Mouse (Mus musculus) spleen, adult 2 months (tissue): Measurements from ENCODE around the gene Prrg4.

Experiments used
- CTCF ChIP-seq: fragments of 200-500 bp; IDR thresholded peaks from 2 replicates; pipeline ENCODE4 v1.5.1; 2011; ENCODE audit warnings: mild to moderate bottlenecking, inconsistent platforms; ENCODE audit not compliant: insufficient read depth, insufficient read length, insufficient replicate concordance; ENCODE audit errors: extremely low read depth
- POLR2A ChIP-seq: fragments of 200-500 bp; IDR thresholded peaks from 2 replicates; pipeline ENCODE4 v1.6.1; 2011; ENCODE audit warnings: low read depth, low read length, inconsistent platforms

- TF ChIP-seq CTCF (peak; percentile 69; the same call in 1 of the 2 replicates), POLR2A (no peak)
Observed at GRCm38 (mm10) chr2:104887882-104888566, 38.3 kb upstream of the Prrg4 start.
